Mouse (Mus musculus) MEL (cell line): Measurements from ENCODE around the gene Lactbl1. TPM values are rescaled to one million over a fixed set of nuclear protein-coding genes. Genes with fewer than 3 reads are reported as not detected.

ENCODE experiments used
- DNase-seq: peaks from one replicate; pipeline ENCODE4 v3.0.0; 2011; ENCODE audit warnings: low read depth, low spot score
- H3K27ac ChIP-seq: 2 replicates; pipeline ENCODE4 v1.5.1; 2012; ENCODE audit warnings: low read depth, mild to moderate bottlenecking, control low read depth, low read length, moderate library complexity; ENCODE audit not compliant: control insufficient read depth
- H3K27me3 ChIP-seq, 2 experiments: fragments of 150-350 bp in 1 of 2; sonication (generic) in 1 of 2; 2 replicates each; pipeline ENCODE4 v1.6.1; 2012; ENCODE audit warnings: low read length in 2 of 2, mild to moderate bottlenecking in 2 of 2, improper control_type of control experiment in 1 of 2, moderate library complexity in 1 of 2; ENCODE audit not compliant: insufficient read depth in 2 of 2, control insufficient read depth in 1 of 2
- H3K36me3 ChIP-seq, 2 experiments: 2 replicates each; pipeline ENCODE4 v1.6.1; 2012 to 2014; ENCODE audit warnings: low read length in 2 of 2, improper control_type of control experiment in 1 of 2, inconsistent platforms in 1 of 2, mild to moderate bottlenecking in 1 of 2; ENCODE audit not compliant: insufficient read depth in 2 of 2, control insufficient read depth in 1 of 2
- H3K4me1 ChIP-seq, 2 experiments: fragments of 150-350 bp in 1 of 2; sonication (generic) in 1 of 2; 2 replicates each; pipeline ENCODE4 v1.6.1; 2012; ENCODE audit warnings: low read length in 2 of 2, improper control_type of control experiment in 1 of 2, mild to moderate bottlenecking in 1 of 2; ENCODE audit not compliant: insufficient read depth in 2 of 2, control insufficient read depth in 1 of 2
- H3K4me3 ChIP-seq, 2 experiments: fragments of 150-350 bp in 1 of 2; sonication (generic) in 1 of 2; 2 replicates each; pipeline ENCODE4 v1.5.1; 2012; ENCODE audit warnings: low read depth in 2 of 2, low read length in 2 of 2, mild to moderate bottlenecking in 2 of 2, moderate library complexity in 2 of 2, control low read depth in 1 of 2, improper control_type of control experiment in 1 of 2; ENCODE audit not compliant: control insufficient read depth in 1 of 2, insufficient read depth in 1 of 2
- H3K79me2 ChIP-seq: 2 replicates; pipeline ENCODE4 v1.6.1; 2012; ENCODE audit warnings: mild to moderate bottlenecking, low read length, moderate library complexity; ENCODE audit not compliant: control insufficient read depth, poor library complexity, insufficient read depth
- H3K9ac ChIP-seq: 2 replicates; pipeline ENCODE4 v1.6.1; 2012; ENCODE audit warnings: low read depth, mild to moderate bottlenecking, control low read depth, low read length, moderate library complexity; ENCODE audit not compliant: control insufficient read depth, poor library complexity, severe bottlenecking
- H3K9me3 ChIP-seq: fragments of 150-350 bp; sonication (generic); replicated peaks from 2 replicates; pipeline ENCODE4 v1.6.1; 2012; ENCODE audit warnings: mild to moderate bottlenecking, low read length, improper control_type of control experiment, moderate library complexity; ENCODE audit not compliant: insufficient read depth
- CHD2 ChIP-seq: IDR thresholded peaks from 2 replicates; pipeline ENCODE4 v1.6.1; 2011; ENCODE audit warnings: low read length, improper control_type of control experiment
- CTCF ChIP-seq, 3 experiments: IDR thresholded peaks in 2 of 3; conservative IDR thresholded peaks in 1 of 3; 2 replicates each; pipeline ENCODE4 v1.5.1; 2011 to 2012; ENCODE audit warnings: low read length in 3 of 3, low read depth in 2 of 3, mild to moderate bottlenecking in 2 of 3, improper control_type of control experiment in 1 of 3, inconsistent platforms in 1 of 3, mixed read lengths in 1 of 3, moderate library complexity in 1 of 3; ENCODE audit not compliant: control insufficient read depth in 1 of 3, insufficient read depth in 1 of 3, poor library complexity in 1 of 3, severe bottlenecking in 1 of 3
- E2F4 ChIP-seq: IDR thresholded peaks from 2 replicates; pipeline ENCODE4 v1.6.1; 2011; ENCODE audit warnings: low read depth, low read length, improper control_type of control experiment, borderline replicate concordance
- ETS1 ChIP-seq: IDR thresholded peaks from 2 replicates; pipeline ENCODE4 v1.6.1; 2012; ENCODE audit warnings: low read depth, mild to moderate bottlenecking, inconsistent platforms, low read length, improper control_type of control experiment, moderate library complexity
- GABPA ChIP-seq: IDR thresholded peaks from 2 replicates; pipeline ENCODE4 v1.6.1; 2012; ENCODE audit warnings: low read depth, mild to moderate bottlenecking, inconsistent platforms, low read length, improper control_type of control experiment, moderate library complexity
- GATA1 ChIP-seq: IDR thresholded peaks from 2 replicates; pipeline ENCODE4 v1.6.1; 2011; ENCODE audit warnings: low read depth, low read length, improper control_type of control experiment
- HCFC1 ChIP-seq: IDR thresholded peaks from 2 replicates; pipeline ENCODE4 v1.6.1; 2012; ENCODE audit warnings: low read depth, mild to moderate bottlenecking, inconsistent platforms, low read length, improper control_type of control experiment, moderate library complexity
- JUND ChIP-seq: IDR thresholded peaks from 2 replicates; pipeline ENCODE4 v1.6.1; 2011; ENCODE audit warnings: low read depth, mild to moderate bottlenecking, improper control_type of control experiment, low read length
- KAT2A ChIP-seq: conservative IDR thresholded peaks from 2 replicates; pipeline ENCODE4 v1.6.1; 2012; ENCODE audit warnings: low read depth, low read length, improper control_type of control experiment, inconsistent platforms
- MAX ChIP-seq: IDR thresholded peaks from 2 replicates; pipeline ENCODE4 v1.6.1; 2011; ENCODE audit warnings: low read length, improper control_type of control experiment
- MAZ ChIP-seq: IDR thresholded peaks from 2 replicates; pipeline ENCODE4 v1.6.1; 2012; ENCODE audit warnings: low read depth, mild to moderate bottlenecking, inconsistent platforms, low read length, improper control_type of control experiment
- MEF2A ChIP-seq: IDR thresholded peaks from 2 replicates; pipeline ENCODE4 v1.6.1; 2014; ENCODE audit warnings: low read depth, mild to moderate bottlenecking, inconsistent platforms, low read length, improper control_type of control experiment; ENCODE audit not compliant: poor library complexity, insufficient replicate concordance, severe bottlenecking; ENCODE audit errors: extremely low read depth
- MXI1 ChIP-seq: IDR thresholded peaks from 2 replicates; pipeline ENCODE4 v1.6.1; 2011; ENCODE audit warnings: mild to moderate bottlenecking, low read depth, low read length, improper control_type of control experiment
- MYB ChIP-seq: IDR thresholded peaks from 2 replicates; pipeline ENCODE4 v1.6.1; 2011; ENCODE audit warnings: mild to moderate bottlenecking, low read depth, low read length, improper control_type of control experiment
- MYC ChIP-seq: IDR thresholded peaks from 2 replicates; pipeline ENCODE4 v1.6.1; 2011; ENCODE audit warnings: low read depth, mild to moderate bottlenecking, low read length, improper control_type of control experiment, moderate library complexity
- POLR2A ChIP-seq, 2 experiments: IDR thresholded peaks; 2 replicates each; pipeline ENCODE4 v1.6.1; 2011 to 2012; ENCODE audit warnings: low read length in 2 of 2, mild to moderate bottlenecking in 2 of 2, control low read depth in 1 of 2, improper control_type of control experiment in 1 of 2, low read depth in 1 of 2, moderate library complexity in 1 of 2; ENCODE audit not compliant: control insufficient read depth in 1 of 2, insufficient read depth in 1 of 2, poor library complexity in 1 of 2
- POLR2AphosphoS2 ChIP-seq: IDR thresholded peaks from 2 replicates; pipeline ENCODE4 v1.6.1; 2011; ENCODE audit warnings: low read length, improper control_type of control experiment
- RAD21 ChIP-seq: IDR thresholded peaks from 2 replicates; pipeline ENCODE4 v1.6.1; 2011; ENCODE audit warnings: mild to moderate bottlenecking, low read depth, low read length, improper control_type of control experiment
- SIN3A ChIP-seq: IDR thresholded peaks from 2 replicates; pipeline ENCODE4 v1.6.1; 2012; ENCODE audit warnings: low read length, improper control_type of control experiment, inconsistent platforms
- TBP ChIP-seq: IDR thresholded peaks from 2 replicates; pipeline ENCODE4 v1.8.0; 2011; ENCODE audit warnings: low read depth, low read length, improper control_type of control experiment
- TCF12 ChIP-seq: IDR thresholded peaks from 2 replicates; pipeline ENCODE4 v1.6.1; 2014; ENCODE audit warnings: low read depth, mild to moderate bottlenecking, inconsistent platforms, low read length, improper control_type of control experiment, moderate library complexity
- UBTF ChIP-seq: IDR thresholded peaks from 2 replicates; pipeline ENCODE4 v1.6.1; 2012; ENCODE audit warnings: low read depth, mild to moderate bottlenecking, inconsistent platforms, low read length, improper control_type of control experiment, moderate library complexity, borderline replicate concordance; ENCODE audit not compliant: insufficient read depth
- USF1 ChIP-seq: IDR thresholded peaks from 2 replicates; pipeline ENCODE4 v1.6.1; 2014; ENCODE audit warnings: low read depth, mild to moderate bottlenecking, inconsistent platforms, low read length, improper control_type of control experiment, moderate library complexity
- USF2 ChIP-seq, 2 experiments: IDR thresholded peaks; 2 replicates each; pipeline ENCODE4 v1.6.1; 2011 to 2012; ENCODE audit warnings: improper control_type of control experiment in 2 of 2, low read length in 2 of 2, borderline replicate concordance in 1 of 2, inconsistent platforms in 1 of 2, low read depth in 1 of 2, mild to moderate bottlenecking in 1 of 2; ENCODE audit not compliant: insufficient read depth in 1 of 2
- ZKSCAN1 ChIP-seq: IDR thresholded peaks from 2 replicates; pipeline ENCODE4 v1.6.1; 2012; ENCODE audit warnings: low read depth, mild to moderate bottlenecking, inconsistent platforms, low read length, improper control_type of control experiment, moderate library complexity
- polyA plus RNA-seq, 2 experiments: library from polyadenylated mRNA; stranded (reverse) in 1 of 2; unstranded in 1 of 2; fragments of >175 nt in 1 of 2; fragments of >200 nt in 1 of 2; gene quantifications; 2 replicates each; pipeline versions ENCODE4 v1.2.1 to v1.2.4; 2012; ENCODE audit warnings: low replicate concordance in 2 of 2, low read depth in 1 of 2; ENCODE audit not compliant: insufficient read length in 2 of 2, insufficient read depth in 1 of 2, missing spikeins in 1 of 2
- total RNA-seq: library from RNA; depleted of rRNA; stranded (reverse); fragments of 300-350 nt; gene quantifications from 2 replicates; pipeline ENCODE4 v1.2.3, GENCODE M21; 2012

Lactbl1 gene
- total and polyA plus RNA-seq, 3 experiments, result not detected

DNA sequence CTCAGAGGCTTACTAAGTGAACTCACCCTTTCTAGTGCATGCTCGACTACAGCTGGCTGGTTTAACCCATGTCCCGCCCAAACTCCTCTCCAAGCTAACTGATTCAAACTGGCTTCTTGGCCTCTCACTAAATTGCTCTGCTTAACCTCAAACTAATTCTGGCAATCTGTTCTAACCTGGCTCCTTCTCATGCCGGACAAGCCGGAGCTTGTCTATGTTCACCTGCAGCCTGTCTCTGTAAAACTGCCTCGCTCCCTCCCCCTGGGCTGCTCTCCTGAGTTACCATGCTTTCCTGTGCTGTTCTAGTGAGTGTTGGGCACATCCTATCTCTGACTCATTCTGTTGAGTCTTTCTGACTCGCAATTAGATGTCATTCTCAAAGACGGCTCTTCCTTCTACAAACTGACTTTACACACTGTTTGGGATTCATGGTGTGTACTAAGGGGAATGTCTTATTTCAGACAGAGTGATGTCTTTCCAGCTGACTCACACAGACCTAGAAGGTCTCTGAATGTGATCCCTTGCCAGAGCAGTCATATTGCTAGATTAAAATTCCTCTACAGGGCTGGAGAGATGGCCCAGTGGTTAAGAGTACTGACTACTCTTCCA lies 24.0 kb upstream of the Lactbl1 start:
- Histone ChIP-seq H3K9me3 (no peaks in the 10 kb centered on the region), H3K4me3 (no peak overlapping the region), H3K79me2 (peaks cover 59% of the 10 kb centered on the region), H3K27ac (no peak overlapping the region), H3K36me3 (peaks cover 0 to 20% of the 10 kb centered on the region in 2 experiments; a peak in 2 of 4 replicates), H3K27me3 (no peaks in the 10 kb centered on the region), H3K4me1 (peaks cover 4 to 16% of the 10 kb centered on the region in 2 experiments), H3K9ac (no peak overlapping the region)
- TF ChIP-seq TCF12 (no peak), GABPA (no peak), MEF2A (no peak), MAZ (no peak), HCFC1 (no peak), MAX (no peak), E2F4 (no peak), MYB (no peak), MXI1 (no peak), USF1 (no peak), CHD2 (no peak), JUND (no peak), UBTF (no peak), GATA1 (no peak), SIN3A (no peak), ZKSCAN1 (no peak), POLR2A (IDR thresholded peaks at IDR 0.05; ENCODE audit: control insufficient read depth in 1 of 2, insufficient read depth in 1 of 2, low read depth in 1 of 2, low read length in 2 of 2, poor library complexity in 1 of 2) (no peak)
- DNase-seq, result peak; percentile 47

DNA sequence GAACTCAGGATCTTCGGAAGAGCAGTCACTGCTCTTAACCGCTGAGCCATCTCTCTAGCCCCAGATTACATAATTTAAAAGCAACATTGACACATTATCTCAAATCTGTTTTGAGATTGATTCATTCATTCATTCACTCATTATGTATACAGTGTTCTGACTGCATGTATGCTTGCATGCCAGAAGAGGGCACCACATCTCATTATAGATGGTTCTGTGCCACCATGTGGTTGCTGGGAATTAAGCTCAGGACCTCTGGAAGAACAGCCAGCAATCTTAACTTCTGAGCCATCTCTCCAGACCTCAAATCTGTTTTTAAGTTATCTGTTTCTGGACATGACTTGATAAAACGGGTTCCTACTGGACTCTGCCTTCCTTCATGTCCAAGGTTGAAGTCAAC lies 22.6 kb upstream of the Lactbl1 start:
- Histone ChIP-seq H3K27me3 (no peaks in the 10 kb centered on the region), H3K79me2 (peaks cover 52% of the 10 kb centered on the region), H3K9me3 (no peaks in the 10 kb centered on the region), H3K36me3 (peaks cover 0 to 16% of the 10 kb centered on the region in 2 experiments; a peak in 2 of 4 replicates), H3K27ac (no peak overlapping the region), H3K4me3 (no peak overlapping the region), H3K4me1 (peaks cover 4 to 11% of the 10 kb centered on the region in 2 experiments), H3K9ac (no peak overlapping the region)
- DNase-seq, result peak; percentile 42
- TF ChIP-seq ETS1 (no peak), POLR2AphosphoS2 (no peak), MYB (no peak), TBP (no peak), CTCF (IDR thresholded peaks at IDR 0.05 in 2 of 3, conservative IDR thresholded peaks at IDR 0.05 in 1 of 3; ENCODE audit: control insufficient read depth in 1 of 3, insufficient read depth in 1 of 3, low read depth in 2 of 3, low read length in 3 of 3, poor library complexity in 1 of 3, severe bottlenecking in 1 of 3) (peak in 1 of 3 experiments; percentile 42; a peak in 2 of 6 replicates), JUND (no peak), RAD21 (no peak), ZKSCAN1 (no peak), HCFC1 (no peak), MEF2A (no peak), MYC (0 out of 2 replicates have a peak, but pooled peaks have one; percentile 30), KAT2A (no peak), USF2 (IDR thresholded peaks at IDR 0.05; ENCODE audit: borderline replicate concordance in 1 of 2, insufficient read depth in 1 of 2, low read depth in 1 of 2, low read length in 2 of 2) (no peak)
